Mouse (Mus musculus): ENCODE data around the gene Rxra.

Gene Rxra

GRCm38 (mm10) chr2:27799018-27799417 is 122.8 kb downstream of the Rxra start:
- DNase-seq (ENCODE audit: inconsistent age in 2 of 2, low spot score in 1 of 2), result no peak

GRCm38 (mm10) chr2:27801041-27801440 is 124.8 kb downstream of the Rxra start:
- no peak for DNase-seq (ENCODE audit: inconsistent age in 2 of 2, low spot score in 1 of 2)

GRCm38 (mm10) chr2:27802493-27802892 is 126.3 kb downstream of the Rxra start:
- peak; percentile 73 to 84 for DNase-seq (ENCODE audit: inconsistent age in 2 of 2, low spot score in 1 of 2)

- DNase-seq (ENCODE audit: inconsistent age in 2 of 2, low spot score in 1 of 2), result peak; percentile 23 to 74
Measured at GRCm38 (mm10) chr2:27806691-27807090, 130.5 kb downstream of the Rxra start.

GRCm38 (mm10) chr2:27807684-27808083 is 131.4 kb downstream of the Rxra start:
- DNase-seq (ENCODE audit: inconsistent age in 2 of 2, low spot score in 1 of 2), result no peak

- DNase-seq (ENCODE audit: inconsistent age in 2 of 2, low spot score in 1 of 2), result no peak
Measured at GRCm38 (mm10) chr2:27809897-27810296, 133.7 kb downstream of the Rxra start.
